Comparison of ENCODE assay signal across 8 mouse cellular contexts in the genomic region with DNA sequence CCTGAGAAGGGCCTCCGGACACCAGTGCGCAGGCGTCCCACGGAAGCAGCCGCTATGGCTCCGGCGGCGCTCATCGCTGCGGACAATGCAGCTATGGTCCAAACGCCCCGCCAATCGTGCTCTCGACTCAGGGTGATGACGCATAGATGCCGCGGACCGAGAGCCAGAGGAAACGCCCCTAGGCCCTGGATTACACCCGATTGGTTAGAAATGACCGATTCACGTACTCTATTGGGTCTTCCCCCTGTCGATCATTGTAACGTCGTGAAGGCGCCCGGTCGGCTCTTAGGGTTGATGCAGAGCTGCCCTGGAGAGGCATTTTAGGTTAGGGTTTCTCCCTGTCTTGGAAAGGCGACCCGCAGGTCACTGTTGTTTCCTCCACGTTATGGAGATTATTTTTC. TPM values are rescaled to one million over a fixed set of nuclear protein-coding genes. Genes with fewer than 3 reads are reported as not detected.
DNase-seq lines count a peak whose midpoint lies in the region; ATAC-seq and TF ChIP-seq lines count a peak whose summit lies in the region.

A gene (minus strand): TSS at position 179 of the 401 bp plus-strand sequence.

- WGBS in forebrain, postnatal 0 days, result under 1% methylated on average over 31 of the region's 31 CpGs
- WGBS in neural tube, embryonic 14.5 days, result under 1% methylated on average over 31 of the region's 31 CpGs

- CTCF ChIA-PET in Patski (lab: Charles Lee), result interaction anchor here (1.4 to 1.5 kb wide), 2 partner anchors 12 to 15 kb away, joined by 4 to 7 read pairs; no protein-coding TSS in a partner anchor

- H3K4me3 ChIP-seq in forebrain, postnatal 0 days (ENCODE audit: low read depth, low read length), result peak within 1 kb of the TSS; percentile 55
- peak within 1 kb of the TSS; percentile 66 for H3K4me3 ChIP-seq in neural tube, embryonic 14.5 days (ENCODE audit: low read depth, low read length)

- peak within 1 kb of the TSS; percentile 58 for H3K4me2 ChIP-seq in forebrain, postnatal 0 days (ENCODE audit: low read depth)
- H3K4me2 ChIP-seq in neural tube, embryonic 14.5 days (ENCODE audit: low read depth, low read length), result peak within 1 kb of the TSS; percentile 72

- TF ChIP-seq CTCF in Patski (IDR thresholded peaks at IDR 0.05), result no peak
- no peak; the same call in 1 of the 2 replicates for TF ChIP-seq CTCF in forebrain, postnatal 0 days (IDR thresholded peaks at IDR 0.05; ENCODE audit: low read depth)

- in situ Hi-C loops in Patski (cut with MboI; ENCODE audit: low pct_unique_long_range_greater_than_20kb), result no loop called here

- peak within 1 kb of the TSS; percentile 92 for H3K27ac ChIP-seq in forebrain, postnatal 0 days (ENCODE audit: low read depth, low read length)
- peak within 1 kb of the TSS; percentile 99 for H3K27ac ChIP-seq in neural tube, embryonic 14.5 days (ENCODE audit: low read depth, low read length)

- intact Hi-C loops in heart, postnatal 36 days (cut with DNase I), result loop anchor here (10.0 kb wide), 2 partner anchors 322 to 418 kb away; a partner anchor contains a TSS

- H3K4me1 ChIP-seq in forebrain, postnatal 0 days (ENCODE audit: insufficient read depth), result no peaks in the 10 kb centered on the region
- H3K4me1 ChIP-seq in neural tube, embryonic 14.5 days (ENCODE audit: control insufficient read depth, insufficient read depth, low read length), result no peaks in the 10 kb centered on the region

- no peaks in the 10 kb centered on the region for H3K9me3 ChIP-seq in forebrain, postnatal 0 days (ENCODE audit: low read length)
- no peaks in the 10 kb centered on the region for H3K9me3 ChIP-seq in neural tube, embryonic 14.5 days (ENCODE audit: control insufficient read depth, low read length)

- ATAC-seq in Patski, result peak; percentile 92
- peak; percentile 100 for ATAC-seq in forebrain, postnatal 0 days
- peak; percentile 100 for ATAC-seq in neural tube, embryonic 14.5 days (ENCODE audit: low read depth)

- H3K9ac ChIP-seq in forebrain, postnatal 0 days, result peak within 1 kb of the TSS; percentile 69
- peak within 1 kb of the TSS; percentile 78 for H3K9ac ChIP-seq in neural tube, embryonic 14.5 days (replicated peaks; ENCODE audit: low read depth, low read length)

- no peaks in the 10 kb centered on the region for H3K27me3 ChIP-seq in Patski
- no peaks in the 10 kb centered on the region for H3K27me3 ChIP-seq in forebrain, postnatal 0 days (ENCODE audit: insufficient read depth, low read length)
- no peaks in the 10 kb centered on the region for H3K27me3 ChIP-seq in neural tube, embryonic 14.5 days (ENCODE audit: control insufficient read depth, insufficient read depth, low read length)

- H3K36me3 ChIP-seq in forebrain, postnatal 0 days (ENCODE audit: insufficient read depth), result peaks cover 16% of the 10 kb centered on the region
- H3K36me3 ChIP-seq in neural tube, embryonic 14.5 days (ENCODE audit: control insufficient read depth, insufficient read depth, low read length), result 0 out of 2 replicates have a peak, but pooled peaks cover 3% of the 10 kb centered on the region

- POLR2A ChIA-PET in Patski (lab: Charles Lee), result interaction anchor here (1.3 to 1.8 kb wide), 2 partner anchors 33 to 85 kb away, joined by 3 to 5 read pairs; a partner anchor contains a TSS

- DNase-seq in Patski (ENCODE audit: low read depth, low spot score), result peak; percentile 89
- DNase-seq in cerebellum, adult 8-10 months, result peak; percentile 96
- DNase-seq in forebrain, postnatal 0 days, result peak; percentile 100
- peak; percentile 90 to 96 for DNase-seq in heart, postnatal 36 days
- DNase-seq in layer of hippocampus, adult 18-20 months (ENCODE audit: low spot score in 2 of 2), result peak; percentile 93 to 98
- peak; percentile 95 to 96 for DNase-seq in lung, adult 18-20 months
- DNase-seq in thymus, postnatal 10 days (ENCODE audit: low spot score in 2 of 2), result peak; percentile 91 to 93

RNA-seq across cellular contexts. Expression of the gene that starts here (rescaled TPM):
- 61.7 TPM for polyA plus RNA-seq in Patski (2021)
- 47.6 and 48.3 TPM in 2 replicates for total RNA-seq in forebrain, postnatal 0 days (2014; rRNA removed)
- polyA plus RNA-seq in forebrain, postnatal 0 days (2015; fragmentation: Nextera tagmentation; extraction: Ambion mirVana), result 115 and 134 TPM in 2 replicates
- total RNA-seq in heart, postnatal 36 days (2021), result 100 to 1,000 TPM; 112 to 113 TPM
- total RNA-seq in layer of hippocampus, adult 18-20 months (2021), result 10 to 100 TPM; 34.1 to 35.5 TPM
- 113 and 127 TPM in 2 replicates for polyA plus RNA-seq in neural tube, embryonic 14.5 days (2014; fragmentation: Nextera tagmentation; extraction: Ambion mirVana)

Comparison
In these comparisons a context has a peak if more than half of its experiments do, and no peak if none do; other contexts are left out.
1. Peak in every context shown above with its lines: DNase-seq, ATAC-seq, H3K4me3 ChIP-seq and H3K27ac ChIP-seq.